Mouse (Mus musculus): Measurements from ENCODE around the gene Trappc13. TPM values are rescaled to one million over a fixed set of nuclear protein-coding genes. Genes with fewer than 3 reads are reported as not detected.

Gene Trappc13
- polyA plus RNA-seq, 1 experiment from 2014 or later = 69.5 TPM

DNA sequence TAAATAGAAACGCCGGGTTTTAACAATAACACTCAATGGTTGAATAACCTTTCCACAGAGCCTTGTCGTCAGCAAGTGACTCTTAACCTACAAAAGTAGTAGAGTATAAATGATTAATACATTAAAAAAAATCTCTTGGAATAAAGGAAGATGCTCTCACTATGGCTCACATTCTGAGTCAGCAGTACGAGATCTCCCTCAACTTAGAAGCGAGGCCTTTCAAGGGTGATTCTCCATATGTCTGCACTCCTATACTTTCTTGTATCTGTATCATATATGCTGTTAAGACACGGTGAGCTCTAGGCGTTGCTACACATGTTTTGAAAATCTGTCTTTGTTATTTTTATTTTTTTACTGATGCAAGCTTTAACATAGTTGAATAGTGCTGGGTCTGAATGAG lies 67.7 kb downstream of the Trappc13 start:
- peaks cover 26% of the 10 kb centered on the region for H3K4me1 ChIP-seq
- peak overlapping the region; percentile 88 for H3K27ac ChIP-seq (replicated peaks)
- WGBS = 33% methylated on average over 7 of the region's 7 CpGs
- no peak for ATAC-seq (replicated peaks)
- H3K36me3 ChIP-seq = peaks cover 11% of the 10 kb centered on the region; the same call in 1 of the 2 replicates
- peak overlapping the region; percentile 74 for H3K9ac ChIP-seq (replicated peaks)
- no peaks in the 10 kb centered on the region for H3K9me3 ChIP-seq
- peak overlapping the region; percentile 83 for H3K4me3 ChIP-seq
- H3K27me3 ChIP-seq = no peaks in the 10 kb centered on the region
- peak overlapping the region; percentile 91 for H3K4me2 ChIP-seq (replicated peaks)

DNA sequence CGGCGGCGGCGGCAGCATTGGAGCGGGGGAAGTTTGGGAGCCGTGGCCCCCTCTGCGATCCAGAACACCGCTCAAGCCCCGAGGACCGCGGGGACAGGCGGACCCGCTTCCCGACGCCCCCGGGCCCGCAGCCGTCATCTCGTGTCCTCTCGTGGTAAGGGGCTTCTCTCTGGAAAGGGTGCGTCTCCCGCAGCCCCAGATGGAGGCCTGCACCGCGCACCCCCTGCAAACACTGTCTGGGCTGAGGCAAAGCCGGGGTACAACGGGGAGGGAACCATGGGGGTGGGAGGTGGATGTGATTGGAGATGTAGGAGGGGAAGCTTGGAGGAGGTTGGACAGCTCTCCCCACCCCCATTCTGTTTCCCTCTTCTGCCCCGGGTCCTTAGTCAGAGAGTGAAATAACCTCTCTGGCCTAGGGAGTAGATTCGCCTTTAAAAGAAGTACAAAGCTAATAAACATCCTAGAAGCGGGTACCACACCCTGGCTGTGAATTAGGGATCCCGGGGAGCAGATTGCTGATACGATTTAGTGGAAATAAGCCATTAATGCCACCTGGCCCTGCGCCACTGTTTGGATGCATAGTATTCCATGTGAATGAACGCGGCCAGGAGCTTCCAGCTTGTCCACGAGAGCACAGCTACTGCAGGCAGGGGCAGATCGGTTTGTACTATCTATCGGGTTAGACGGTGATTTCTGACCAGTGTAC lies 68.3 kb downstream of the Trappc13 start:
- Histone ChIP-seq H3K36me3 (peaks cover 9% of the 10 kb centered on the region; the same call in 1 of the 2 replicates), H3K27ac (replicated peaks) (peak overlapping the region; percentile 88), H3K4me1 (peaks cover 26% of the 10 kb centered on the region), H3K9ac (replicated peaks) (peak overlapping the region; percentile 74), H3K27me3 (no peaks in the 10 kb centered on the region), H3K4me2 (replicated peaks) (peak overlapping the region; percentile 91), H3K4me3 (peak overlapping the region; percentile 83), H3K9me3 (no peaks in the 10 kb centered on the region)
- under 1% methylated on average over 30 of the region's 38 CpGs for WGBS
- peak; percentile 85 for ATAC-seq (replicated peaks)

DNA sequence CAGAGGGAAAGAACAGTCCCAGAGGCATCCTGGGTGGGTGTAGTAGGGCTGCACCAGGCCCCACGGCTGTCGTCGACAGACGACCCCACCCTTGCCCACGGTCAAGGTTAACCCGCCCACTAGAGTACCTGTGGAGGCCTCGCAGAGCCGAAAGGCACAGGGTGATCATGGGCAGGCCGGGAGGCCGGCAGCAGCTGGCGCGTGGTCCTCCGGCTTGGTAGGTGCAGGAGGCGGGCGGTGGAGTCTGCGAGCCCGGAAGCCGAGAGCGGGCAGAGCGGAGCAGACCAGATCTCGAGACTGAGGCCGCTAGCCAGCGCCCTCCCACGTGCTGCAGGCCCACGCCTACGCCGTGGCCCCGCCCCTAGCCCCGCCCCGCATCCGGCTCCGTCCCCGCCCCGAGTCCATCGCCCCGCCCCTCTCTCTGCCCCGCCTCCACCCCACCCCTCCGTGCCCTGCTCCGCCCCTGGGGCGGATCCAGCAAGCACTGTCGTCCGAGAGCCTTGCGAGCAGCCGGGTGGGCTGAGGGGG lies 68.9 kb downstream of the Trappc13 start, which contains the start of the genes Nln and Sgtb:
Nln (minus strand) TSS at position 327 of the 528 bp plus-strand sequence.
Sgtb (plus strand) TSS at position 454 of the 528 bp plus-strand sequence.
- WGBS = under 1% methylated on average over 32 of the region's 44 CpGs

DNA sequence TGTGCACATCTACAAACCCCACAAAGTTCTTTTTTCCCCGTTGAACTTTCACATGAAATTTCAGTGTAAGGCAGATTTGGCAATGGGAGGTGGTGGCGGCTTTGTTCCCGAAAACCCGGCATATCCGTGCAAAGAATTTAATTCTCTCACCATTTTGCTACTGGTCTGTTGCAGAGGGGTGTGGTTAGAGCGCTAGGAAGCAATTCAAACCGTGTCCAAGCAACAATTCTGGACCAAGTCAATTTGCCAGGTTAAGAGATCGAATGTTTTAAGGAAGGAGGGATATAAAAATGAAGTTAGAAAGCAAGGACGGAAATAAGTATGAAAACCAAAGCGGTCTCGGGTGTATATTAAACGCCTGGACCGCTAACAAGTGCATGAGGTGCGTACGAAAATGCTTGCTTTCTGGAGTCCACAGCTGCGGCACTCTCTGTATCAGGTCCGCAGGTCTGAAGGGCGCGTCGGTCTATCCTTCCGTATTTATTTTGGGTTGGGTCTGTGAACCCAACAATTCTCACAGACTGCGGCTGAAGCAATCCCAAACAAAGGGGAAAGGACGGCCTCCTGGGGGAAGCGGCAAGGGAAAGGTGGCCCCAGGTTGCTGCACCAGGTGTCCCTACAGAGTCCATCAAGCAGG lies 69.5 kb downstream of the Trappc13 start:
- ATAC-seq (replicated peaks) = peak; percentile 9

More for the DNA sequence above, 68.9 kb downstream of the Trappc13 start, which contains the start of the genes Nln and Sgtb:
- peak within 1 kb of the TSS; percentile 91 for H3K4me2 ChIP-seq (replicated peaks)
- peak; percentile 96 for ATAC-seq (replicated peaks)
- peaks cover 26% of the 10 kb centered on the region for H3K4me1 ChIP-seq
- H3K9me3 ChIP-seq = no peaks in the 10 kb centered on the region
- H3K27ac ChIP-seq (replicated peaks) = peak within 1 kb of the TSS; percentile 88
- peak within 1 kb of the TSS; percentile 83 for H3K4me3 ChIP-seq
- H3K36me3 ChIP-seq = peaks cover 4% of the 10 kb centered on the region; the same call in 1 of the 2 replicates
- peak within 1 kb of the TSS; percentile 74 for H3K9ac ChIP-seq (replicated peaks)
- H3K27me3 ChIP-seq = no peaks in the 10 kb centered on the region

DNA sequence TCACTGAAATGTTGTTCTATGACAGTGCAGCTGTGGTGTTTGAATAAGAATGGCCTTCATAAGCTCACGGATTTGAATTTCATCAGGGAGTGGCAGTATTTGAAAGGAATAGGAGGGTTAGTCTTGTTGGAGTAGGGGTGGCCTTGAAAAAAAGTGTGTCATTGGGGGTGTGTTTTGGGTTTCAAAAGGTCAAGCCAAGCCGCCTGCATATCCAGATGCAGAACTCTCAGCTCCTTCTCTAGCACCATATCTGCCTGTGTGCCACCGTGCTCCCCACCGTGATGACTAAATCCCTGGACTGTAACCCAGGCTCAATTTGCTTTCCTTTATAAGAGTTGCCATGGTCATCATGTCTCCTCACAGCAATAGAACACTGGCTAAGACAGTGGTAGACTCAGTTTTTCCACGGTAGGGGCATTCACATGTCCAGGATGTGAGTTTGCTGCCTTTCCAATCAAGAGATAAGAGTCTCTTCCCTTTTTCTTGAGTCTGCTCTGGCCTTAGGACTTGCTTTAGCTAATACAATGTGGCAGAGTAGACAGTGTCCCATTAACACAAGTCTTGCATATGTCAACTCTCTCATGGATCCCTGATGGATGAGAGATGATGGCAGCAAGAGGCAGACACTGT lies 76.5 kb downstream of the Trappc13 start:
- H3K9ac ChIP-seq (replicated peaks) = no peak overlapping the region
- 94% methylated on average over 5 of the region's 5 CpGs for WGBS

More for the DNA sequence above, 69.5 kb downstream of the Trappc13 start:
- Histone ChIP-seq H3K4me1 (peaks cover 26% of the 10 kb centered on the region), H3K27me3 (no peaks in the 10 kb centered on the region), H3K4me2 (replicated peaks) (peak overlapping the region; percentile 91), H3K27ac (replicated peaks) (peak overlapping the region; percentile 60), H3K9me3 (no peaks in the 10 kb centered on the region), H3K36me3 (peaks cover 1% of the 10 kb centered on the region; the same call in 1 of the 2 replicates), H3K9ac (replicated peaks) (peak overlapping the region; percentile 64), H3K4me3 (peak overlapping the region; percentile 83)
- WGBS = under 1% methylated on average over 24 of the region's 24 CpGs

DNA sequence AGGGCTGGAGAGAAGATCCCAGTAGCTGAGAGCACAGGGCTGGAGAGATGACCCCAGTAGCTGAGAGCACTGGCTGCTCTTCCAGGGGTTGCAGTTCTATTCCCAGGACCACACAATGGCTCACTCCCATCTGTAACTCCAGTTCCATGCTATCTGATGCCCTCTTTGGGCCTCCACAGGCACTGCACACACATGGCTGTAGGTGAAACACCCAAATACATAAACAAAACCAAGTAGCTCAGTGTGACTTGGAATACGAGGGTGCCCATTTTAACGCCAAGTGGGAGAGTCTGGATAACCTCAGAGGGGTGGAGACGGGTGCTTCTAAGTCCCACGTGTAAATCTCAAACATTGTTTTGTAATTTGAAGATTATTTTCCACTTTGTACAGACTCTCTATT lies 77.9 kb downstream of the Trappc13 start:
- Histone ChIP-seq H3K9me3 (no peaks in the 10 kb centered on the region), H3K4me2 (replicated peaks) (no peak overlapping the region), H3K36me3 (no peaks in the 10 kb centered on the region), H3K4me3 (no peak overlapping the region), H3K27me3 (no peaks in the 10 kb centered on the region), H3K27ac (replicated peaks) (no peak overlapping the region), H3K4me1 (no peaks in the 10 kb centered on the region), H3K9ac (replicated peaks) (no peak overlapping the region)
- ATAC-seq (replicated peaks) = no peak
- WGBS = 89% methylated on average over 4 of the region's 4 CpGs

More for the DNA sequence above, 76.5 kb downstream of the Trappc13 start:
- H3K27me3 ChIP-seq = no peaks in the 10 kb centered on the region
- no peak overlapping the region for H3K4me2 ChIP-seq (replicated peaks)
- no peaks in the 10 kb centered on the region for H3K36me3 ChIP-seq
- no peak overlapping the region for H3K27ac ChIP-seq (replicated peaks)
- no peaks in the 10 kb centered on the region for H3K4me1 ChIP-seq
- H3K4me3 ChIP-seq = no peak overlapping the region
- H3K9me3 ChIP-seq = no peaks in the 10 kb centered on the region
- ATAC-seq (replicated peaks) = no peak

DNA sequence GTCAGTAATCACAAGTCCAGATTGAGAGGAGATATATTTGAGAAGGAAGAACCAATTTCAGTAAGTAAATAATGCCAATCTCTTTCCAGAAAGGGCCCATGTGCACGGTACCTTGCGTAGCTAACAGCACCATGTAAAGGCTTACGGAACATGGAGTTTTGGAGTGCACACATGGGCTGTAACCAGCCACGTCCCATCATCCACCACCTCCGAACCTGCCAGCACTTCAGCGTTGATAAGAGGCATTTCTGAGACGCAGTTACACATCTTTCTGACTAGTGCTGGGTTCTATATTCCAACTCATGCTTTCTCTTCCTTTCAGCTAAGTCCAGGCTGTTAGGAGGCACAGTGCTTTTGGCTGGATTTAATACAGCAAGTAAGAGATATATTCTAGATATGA lies 81.1 kb downstream of the Trappc13 start:
- Histone ChIP-seq H3K36me3 (no peaks in the 10 kb centered on the region), H3K4me1 (no peaks in the 10 kb centered on the region), H3K9me3 (no peaks in the 10 kb centered on the region), H3K4me2 (replicated peaks) (no peak overlapping the region), H3K4me3 (no peak overlapping the region), H3K9ac (replicated peaks) (no peak overlapping the region), H3K27ac (replicated peaks) (no peak overlapping the region), H3K27me3 (no peaks in the 10 kb centered on the region)
- no peak for ATAC-seq (replicated peaks)
- WGBS = 96% methylated on average over 7 of the region's 7 CpGs

DNA sequence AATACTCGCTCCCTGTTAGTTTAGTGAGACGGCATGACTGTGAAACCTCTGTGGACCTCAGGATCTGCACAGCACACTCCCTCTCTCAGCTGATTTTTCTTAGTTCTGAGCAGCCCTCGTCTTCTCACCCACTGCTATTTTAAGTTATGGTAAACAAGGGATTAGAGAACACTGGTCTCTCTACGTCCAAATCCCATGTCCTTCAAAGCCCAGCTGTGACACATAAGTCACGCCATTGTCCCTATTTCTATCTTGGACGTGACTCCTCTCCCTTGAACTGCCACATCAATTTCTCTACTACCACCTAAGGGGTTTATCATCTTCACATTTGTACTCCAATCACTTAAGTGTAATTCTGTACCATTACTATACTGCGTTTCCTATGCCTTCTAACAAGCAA lies 82.3 kb downstream of the Trappc13 start:
- WGBS = 64% methylated on average over 7 of the region's 7 CpGs

DNA sequence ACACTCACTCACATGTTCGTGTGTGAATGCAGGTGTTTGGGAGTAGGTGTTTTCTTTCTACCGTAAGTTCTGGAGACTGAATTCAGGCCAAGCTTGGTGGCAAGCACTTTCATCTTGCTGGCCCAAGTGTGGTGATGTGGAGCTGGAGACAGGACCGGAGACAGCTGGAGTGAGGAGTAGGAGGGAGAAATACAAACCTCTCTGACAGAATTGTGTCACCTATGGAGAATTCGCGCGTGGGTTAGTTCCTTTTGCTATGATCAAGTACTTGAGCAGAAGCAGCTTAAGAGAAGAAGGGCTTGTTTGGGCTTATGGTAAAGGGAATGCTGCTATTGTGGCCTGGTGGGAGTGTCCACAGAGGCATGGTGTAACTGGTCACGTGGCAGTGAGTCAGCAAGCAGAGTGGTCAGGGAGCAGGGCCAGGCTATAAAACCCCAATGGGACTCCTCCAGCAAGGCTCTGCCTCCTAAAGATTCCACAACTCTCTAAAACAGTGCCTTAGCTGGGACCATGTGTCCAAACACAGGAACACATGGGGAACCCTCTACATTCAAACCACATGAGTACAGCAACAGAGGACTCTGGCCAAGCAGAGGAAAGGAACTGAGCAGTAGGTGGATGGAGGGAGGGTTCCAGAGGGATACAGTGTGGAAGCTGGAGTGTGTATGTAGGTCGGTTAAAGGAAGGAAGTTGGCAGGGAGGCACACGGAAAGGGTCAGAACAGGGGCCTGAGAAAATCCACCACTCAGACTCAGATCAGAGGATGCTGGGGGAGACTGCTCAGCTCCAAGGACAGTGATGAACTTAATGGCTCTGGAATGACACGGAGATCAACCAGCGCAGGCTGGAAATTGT lies 83.5 kb downstream of the Trappc13 start:
- H3K27me3 ChIP-seq = no peaks in the 10 kb centered on the region
- no peaks in the 10 kb centered on the region for H3K36me3 ChIP-seq
- no peak overlapping the region for H3K9ac ChIP-seq (replicated peaks)
- no peak overlapping the region for H3K4me3 ChIP-seq
- H3K4me2 ChIP-seq (replicated peaks) = no peak overlapping the region
- WGBS = 83% methylated on average over 11 of the region's 11 CpGs
- no peaks in the 10 kb centered on the region for H3K4me1 ChIP-seq
- H3K27ac ChIP-seq (replicated peaks) = no peak overlapping the region
- ATAC-seq (replicated peaks) = no peak
- H3K9me3 ChIP-seq = no peaks in the 10 kb centered on the region

More for the DNA sequence above, 82.3 kb downstream of the Trappc13 start:
- Histone ChIP-seq H3K36me3 (no peaks in the 10 kb centered on the region), H3K4me2 (replicated peaks) (no peak overlapping the region), H3K4me3 (no peak overlapping the region), H3K9me3 (no peaks in the 10 kb centered on the region), H3K27me3 (no peaks in the 10 kb centered on the region), H3K27ac (replicated peaks) (no peak overlapping the region), H3K4me1 (no peaks in the 10 kb centered on the region), H3K9ac (replicated peaks) (no peak overlapping the region)
- no peak for ATAC-seq (replicated peaks)
